Mouse (Mus musculus) kidney, embryonic 16.5 days (tissue): ENCODE results near the gene Runx1. TPM values are rescaled to one million over a fixed set of nuclear protein-coding genes. Genes with fewer than 3 reads are reported as not detected.

ENCODE experiments used
- ATAC-seq: fragments of 200-750 bp; cut with Nextera tagmentation; 2 replicates; pipeline ENCODE4 v1.8.0; 2017; ENCODE audit warnings: moderate TSS enrichment; ENCODE audit not compliant: low FRiP score, low TSS enrichment
- H3K27ac ChIP-seq: fragments of 300-500 bp; sonication (generic); 2 replicates; pipeline ENCODE4 v1.5.1; 2014; ENCODE audit warnings: low read length
- H3K27me3 ChIP-seq: fragments of 300-500 bp; sonication (generic); 2 replicates; pipeline ENCODE4 v1.6.1; 2014; ENCODE audit warnings: low read length, control low read depth, mixed read lengths; ENCODE audit not compliant: insufficient read depth
- H3K36me3 ChIP-seq: fragments of 300-500 bp; sonication (generic); 2 replicates; pipeline ENCODE4 v1.6.1; 2014; ENCODE audit warnings: low read length, control low read depth, mixed read lengths; ENCODE audit not compliant: insufficient read depth
- H3K4me1 ChIP-seq: fragments of 300-500 bp; sonication (generic); 2 replicates; pipeline ENCODE4 v1.6.1; 2014; ENCODE audit warnings: low read length, control low read depth, mixed read lengths; ENCODE audit not compliant: insufficient read depth
- H3K4me2 ChIP-seq: fragments of 300-500 bp; sonication (generic); replicated peaks from 2 replicates; pipeline ENCODE4 v1.6.1; 2014; ENCODE audit warnings: low read depth, low read length
- H3K4me3 ChIP-seq: fragments of 300-500 bp; sonication (generic); 2 replicates; pipeline ENCODE4 v1.5.1; 2014; ENCODE audit warnings: mild to moderate bottlenecking, low read length
- H3K9ac ChIP-seq: fragments of 300-500 bp; sonication (generic); replicated peaks from 2 replicates; pipeline ENCODE4 v1.6.1; 2014; ENCODE audit warnings: low read length
- H3K9me3 ChIP-seq: fragments of 300-500 bp; sonication (generic); 2 replicates; pipeline ENCODE4 v1.6.1; 2016; ENCODE audit warnings: low read length, control low read depth
- WGBS: fragments of 180-500 bp; shearing (Covaris S2); extraction: QIAGEN DNeasy Blood & Tissue Kit; methylation state at CpG from one replicate; pipeline ENCODE4 v1.1.7; 2014; 5-methylcytosine and 5-hydroxymethylcytosine counted together
- polyA plus RNA-seq: library from polyadenylated mRNA; unstranded; fragments of >200 nt; fragmentation: Nextera tagmentation; extraction: Ambion mirVana; gene quantifications from 2 replicates; pipeline ENCODE4 v1.2.1, GENCODE M21; 2015

Runx1 gene
- polyA plus RNA-seq, 1 experiment from 2014 or later = 1.6 TPM

GRCm38 (mm10) chr16:92578915-92579653 lies 246.9 kb downstream of the Runx1 start:
- Histone ChIP-seq H3K4me2 (no peak overlapping the region), H3K9me3 (no peaks in the 10 kb centered on the region), H3K36me3 (no peaks in the 10 kb centered on the region), H3K27me3 (peaks cover 3% of the 10 kb centered on the region; the same call in 1 of the 2 replicates), H3K9ac (no peak overlapping the region), H3K4me1 (peaks cover 3% of the 10 kb centered on the region; the same call in 1 of the 2 replicates), H3K27ac (no peak overlapping the region), H3K4me3 (no peak overlapping the region)
- ATAC-seq = no peak
- 75% methylated on average over 7 of the region's 7 CpGs for WGBS

- H3K4me2 ChIP-seq = no peak overlapping the region
- no peak overlapping the region for H3K27ac ChIP-seq
- no peaks in the 10 kb centered on the region for H3K36me3 ChIP-seq
- no peaks in the 10 kb centered on the region; the same call in 1 of the 2 replicates for H3K27me3 ChIP-seq
- peaks cover 3% of the 10 kb centered on the region; the same call in 1 of the 2 replicates for H3K4me1 ChIP-seq
- H3K9ac ChIP-seq = no peak overlapping the region
- 88% methylated on average over 9 of the region's 9 CpGs for whole genome bisulfite sequencing
- ATAC-seq = no peak
- no peaks in the 10 kb centered on the region for H3K9me3 ChIP-seq
- no peak overlapping the region for H3K4me3 ChIP-seq
These were observed 248.6 kb downstream of the Runx1 start for GRCm38 (mm10) chr16:92577381-92577780.

- Histone ChIP-seq H3K27me3 (no peaks in the 10 kb centered on the region), H3K9me3 (no peaks in the 10 kb centered on the region; the same call in 1 of the 2 replicates), H3K36me3 (no peaks in the 10 kb centered on the region), H3K4me1 (peaks cover 3% of the 10 kb centered on the region; the same call in 1 of the 2 replicates), H3K27ac (no peak overlapping the region), H3K4me3 (no peak overlapping the region), H3K9ac (no peak overlapping the region), H3K4me2 (no peak overlapping the region)
- ATAC-seq = no peak
- 61% methylated on average over 10 of the region's 10 CpGs for WGBS
These were observed 250.2 kb downstream of the Runx1 start for GRCm38 (mm10) chr16:92575792-92576191.

GRCm38 (mm10) chr16:92573193-92573592 lies 252.8 kb downstream of the Runx1 start:
- Histone ChIP-seq H3K9ac (no peak overlapping the region), H3K4me1 (no peaks in the 10 kb centered on the region), H3K4me2 (no peak overlapping the region), H3K27me3 (no peaks in the 10 kb centered on the region), H3K36me3 (no peaks in the 10 kb centered on the region), H3K9me3 (no peaks in the 10 kb centered on the region; the same call in 1 of the 2 replicates), H3K4me3 (no peak overlapping the region), H3K27ac (no peak overlapping the region)
- no peak for ATAC-seq
- WGBS = 59% methylated on average over 4 of the region's 4 CpGs

GRCm38 (mm10) chr16:92571246-92571645 lies 254.7 kb downstream of the Runx1 start:
- no peak overlapping the region for H3K4me3 ChIP-seq
- no peak overlapping the region for H3K4me2 ChIP-seq
- WGBS = 96% methylated on average over 11 of the region's 11 CpGs
- no peak for ATAC-seq
- H3K27me3 ChIP-seq = peaks cover 5% of the 10 kb centered on the region; the same call in 1 of the 2 replicates
- no peaks in the 10 kb centered on the region for H3K4me1 ChIP-seq
- no peaks in the 10 kb centered on the region; the same call in 1 of the 2 replicates for H3K9me3 ChIP-seq
- H3K27ac ChIP-seq = no peak overlapping the region
- H3K9ac ChIP-seq = no peak overlapping the region
- H3K36me3 ChIP-seq = no peaks in the 10 kb centered on the region

GRCm38 (mm10) chr16:92566146-92566545 lies 259.8 kb downstream of the Runx1 start:
- peaks cover 12% of the 10 kb centered on the region for H3K27me3 ChIP-seq
- WGBS = 25% methylated on average over 5 of the region's 5 CpGs
- no peak overlapping the region for H3K4me2 ChIP-seq
- H3K9me3 ChIP-seq = no peaks in the 10 kb centered on the region
- ATAC-seq = no peak
- peak overlapping the region; percentile 35; the same call in 1 of the 2 replicates for H3K9ac ChIP-seq
- no peak overlapping the region for H3K27ac ChIP-seq
- peaks cover 4% of the 10 kb centered on the region; the same call in 1 of the 2 replicates for H3K4me1 ChIP-seq
- no peaks in the 10 kb centered on the region for H3K36me3 ChIP-seq
- no peak overlapping the region for H3K4me3 ChIP-seq

- H3K4me1 ChIP-seq = peaks cover 4% of the 10 kb centered on the region; the same call in 1 of the 2 replicates
- peak overlapping the region; percentile 35; the same call in 1 of the 2 replicates for H3K9ac ChIP-seq
- H3K36me3 ChIP-seq = no peaks in the 10 kb centered on the region
- H3K27me3 ChIP-seq = peaks cover 12% of the 10 kb centered on the region
- H3K4me2 ChIP-seq = peak overlapping the region; percentile 33
- 0% methylated on average over 6 of the region's 6 CpGs for WGBS
- no peaks in the 10 kb centered on the region for H3K9me3 ChIP-seq
- H3K4me3 ChIP-seq = no peak overlapping the region
- ATAC-seq = no peak
- H3K27ac ChIP-seq = no peak overlapping the region
These were observed 260.2 kb downstream of the Runx1 start for GRCm38 (mm10) chr16:92565708-92566107.

- Histone ChIP-seq H3K27ac (no peak overlapping the region), H3K4me2 (peak overlapping the region; percentile 33), H3K4me3 (no peak overlapping the region), H3K36me3 (no peaks in the 10 kb centered on the region), H3K4me1 (peaks cover 4% of the 10 kb centered on the region; the same call in 1 of the 2 replicates), H3K9me3 (no peaks in the 10 kb centered on the region), H3K9ac (no peak overlapping the region), H3K27me3 (peaks cover 14% of the 10 kb centered on the region)
- ATAC-seq = no peak
- WGBS = 58% methylated on average over 11 of the region's 11 CpGs
These were observed 260.7 kb downstream of the Runx1 start for GRCm38 (mm10) chr16:92565291-92565690.

- no peak for ATAC-seq
- H3K9me3 ChIP-seq = no peaks in the 10 kb centered on the region
- H3K27ac ChIP-seq = no peak overlapping the region
- no peak overlapping the region for H3K4me2 ChIP-seq
- H3K9ac ChIP-seq = no peak overlapping the region
- WGBS = 88% methylated on average over 1 of the region's 1 CpGs
- no peaks in the 10 kb centered on the region for H3K27me3 ChIP-seq
- H3K36me3 ChIP-seq = no peaks in the 10 kb centered on the region
- no peaks in the 10 kb centered on the region for H3K4me1 ChIP-seq
- no peak overlapping the region for H3K4me3 ChIP-seq
These were observed 270.9 kb downstream of the Runx1 start for GRCm38 (mm10) chr16:92555051-92555450.

GRCm38 (mm10) chr16:92552858-92553257 lies 273.1 kb downstream of the Runx1 start:
- no peaks in the 10 kb centered on the region for H3K9me3 ChIP-seq
- H3K4me3 ChIP-seq = no peak overlapping the region
- no peak overlapping the region for H3K4me2 ChIP-seq
- H3K27ac ChIP-seq = no peak overlapping the region
- ATAC-seq = no peak
- no peaks in the 10 kb centered on the region for H3K27me3 ChIP-seq
- no peaks in the 10 kb centered on the region for H3K36me3 ChIP-seq
- H3K9ac ChIP-seq = no peak overlapping the region
- WGBS = 17% methylated on average over 11 of the region's 11 CpGs
- no peaks in the 10 kb centered on the region for H3K4me1 ChIP-seq
